Mouse (Mus musculus) activated CD4-positive, CD25-positive, alpha-beta regulatory T cell, adult 4 months (primary cell): ENCODE results near the gene Degs2. TPM values are rescaled to one million over a fixed set of nuclear protein-coding genes. Genes with fewer than 3 reads are reported as not detected.
"Not testable (repeated sequence)": the region's sequence is repeated elsewhere in the genome, so short reads cannot be mapped to it uniquely, and the experiment has no call there.

ENCODE experiments used
- ATAC-seq: one replicate; pipeline ENCODE4 v1.8.0; 2017
- polyA plus RNA-seq, 2 experiments: library from polyadenylated mRNA; unstranded; fragments of 100-300 nt; shearing (Covaris generic); gene quantifications; one replicate each; pipeline ENCODE4 v1.2.1; 2017

The Degs2 gene
- 1 to 10 TPM; 3.6 to 5.6 TPM for polyA plus RNA-seq

GRCm38 (mm10) chr12:108702185-108702584, at the start of gene Degs2:
Degs2 (minus strand) TSS chr12:108702315.
- ATAC-seq = no peak

- ATAC-seq = no peak
Observed at GRCm38 (mm10) chr12:108751790-108752189, 49.7 kb upstream of the Degs2 start.

GRCm38 (mm10) chr12:108750226-108750625, 48.1 kb upstream of the Degs2 start:
- ATAC-seq = no peak

- ATAC-seq = no peak
Observed at GRCm38 (mm10) chr12:108749454-108749853, 47.3 kb upstream of the Degs2 start.

GRCm38 (mm10) chr12:108749019-108749418, 46.9 kb upstream of the Degs2 start:
- ATAC-seq = no peak

- ATAC-seq = no peak
Observed at GRCm38 (mm10) chr12:108745990-108746389, 43.9 kb upstream of the Degs2 start.

- ATAC-seq = no peak
Observed at GRCm38 (mm10) chr12:108742241-108742640, 40.1 kb upstream of the Degs2 start.

GRCm38 (mm10) chr12:108741472-108741871, 39.4 kb upstream of the Degs2 start:
- no peak for ATAC-seq

GRCm38 (mm10) chr12:108738745-108739144, 36.6 kb upstream of the Degs2 start:
- ATAC-seq = no peak

GRCm38 (mm10) chr12:108737838-108738237, 35.7 kb upstream of the Degs2 start:
- ATAC-seq = no peak

GRCm38 (mm10) chr12:108734386-108734785, 32.3 kb upstream of the Degs2 start:
- ATAC-seq = no peak

GRCm38 (mm10) chr12:108723841-108724240, 21.7 kb upstream of the Degs2 start:
- ATAC-seq = no peak

- ATAC-seq = no peak
Observed at GRCm38 (mm10) chr12:108722464-108722863, 20.3 kb upstream of the Degs2 start.

- ATAC-seq = no peak
Observed at GRCm38 (mm10) chr12:108718485-108718884, 16.4 kb upstream of the Degs2 start.

- ATAC-seq = no peak
Observed at GRCm38 (mm10) chr12:108715854-108716253, 13.7 kb upstream of the Degs2 start.

GRCm38 (mm10) chr12:108713972-108714371, 11.9 kb upstream of the Degs2 start:
- ATAC-seq = not testable (repeated sequence)

- no peak for ATAC-seq
Observed at GRCm38 (mm10) chr12:108712481-108712880, 10.4 kb upstream of the Degs2 start.

GRCm38 (mm10) chr12:108710861-108711615, 8.9 kb upstream of the Degs2 start:
- no peak for ATAC-seq

- no peak for ATAC-seq
Observed at GRCm38 (mm10) chr12:108709964-108710765, 8.1 kb upstream of the Degs2 start.

GRCm38 (mm10) chr12:108709386-108709785, 7.3 kb upstream of the Degs2 start:
- ATAC-seq = no peak

GRCm38 (mm10) chr12:108706129-108706528, 4.0 kb upstream of the Degs2 start:
- ATAC-seq = no peak

- ATAC-seq = no peak
Observed at GRCm38 (mm10) chr12:108705486-108705885, 3.4 kb upstream of the Degs2 start.

- no peak for ATAC-seq
Observed at GRCm38 (mm10) chr12:108701221-108701620, 894 bp downstream of the Degs2 start.

- ATAC-seq = no peak
Observed at GRCm38 (mm10) chr12:108700037-108700436, 2.1 kb downstream of the Degs2 start.
